Comparison of ENCODE assay signal across 15 mouse cellular contexts in the genomic region with DNA sequence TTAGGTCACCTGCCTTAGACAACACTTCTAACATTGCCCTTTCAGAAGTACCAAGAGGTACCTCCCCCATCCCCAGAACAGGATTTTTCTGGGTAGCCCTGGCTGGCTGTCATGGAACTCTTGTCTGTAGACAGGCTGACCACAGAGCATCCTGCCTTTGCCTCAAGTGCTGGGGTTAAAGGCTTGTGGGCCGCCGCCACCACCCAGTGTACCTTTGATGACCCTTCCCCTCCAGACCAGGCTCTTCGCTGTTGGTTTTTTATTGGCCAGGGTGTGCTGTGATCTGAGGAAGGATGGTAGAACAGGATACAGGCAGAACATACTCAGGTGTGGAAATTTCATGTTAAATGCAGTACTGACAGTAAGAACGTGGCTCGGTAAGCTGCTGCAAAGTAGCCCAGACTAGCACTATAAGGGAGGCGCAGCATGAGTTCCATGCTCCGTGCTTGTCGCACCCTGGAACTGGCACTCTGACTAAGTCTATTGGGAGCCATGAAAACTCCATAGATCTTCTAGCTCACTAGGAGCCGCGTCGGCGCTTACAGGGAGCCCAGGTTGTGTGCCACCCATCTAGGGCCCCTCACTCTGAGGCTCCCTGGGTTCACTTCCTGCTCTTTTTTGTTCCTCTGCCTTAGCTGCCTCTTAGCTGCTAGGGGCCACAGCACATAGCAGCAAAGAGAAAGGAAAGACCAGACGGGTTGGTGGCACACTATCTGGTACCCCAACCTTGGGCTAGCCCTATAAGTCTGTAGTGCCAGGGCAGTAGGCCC.
DNase-seq lines count a peak whose midpoint lies in the region; ATAC-seq and TF ChIP-seq lines count a peak whose summit lies in the region.
"Had no signal": no experiment of that assay in that cellular context is flagged by ENCODE, and none has a peak within 500 bp of the region (broad histone marks: within the 10 kb centered on the region; RNA-seq: fewer than 3 reads in every experiment).

No protein-coding gene starts in this region.

- H3K4me2 ChIP-seq in heart, postnatal 0 days (ENCODE audit: low read depth, low read length): no peak overlapping the region
- no peak overlapping the region for H3K4me2 ChIP-seq in limb, embryonic 13.5 days (replicated peaks)
- H3K4me2 ChIP-seq: neural tube, embryonic 12.5 days had no signal

- TF ChIP-seq POLR2A in MEL (IDR thresholded peaks at IDR 0.05; ENCODE audit: control insufficient read depth in 1 of 2, insufficient read depth in 1 of 2, low read depth in 1 of 2, low read length in 2 of 2, poor library complexity in 1 of 2): no peak

- H3K79me2 ChIP-seq in MEL (ENCODE audit: control insufficient read depth, insufficient read depth, low read length, poor library complexity): peaks cover 30% of the 10 kb centered on the region

- H3K9me3 ChIP-seq in heart, postnatal 0 days (replicated peaks; ENCODE audit: control insufficient read depth, low read length): no peaks in the 10 kb centered on the region
- no peaks in the 10 kb centered on the region for H3K9me3 ChIP-seq in MEL (replicated peaks; ENCODE audit: insufficient read depth, low read length)
- H3K9me3 ChIP-seq in limb, embryonic 13.5 days: no peaks in the 10 kb centered on the region
- H3K9me3 ChIP-seq: neural tube, embryonic 12.5 days had no signal

- H3K4me1 ChIP-seq in heart, postnatal 0 days (ENCODE audit: control insufficient read depth, insufficient read depth): peaks cover 43% of the 10 kb centered on the region
- H3K4me1 ChIP-seq in MEL (ENCODE audit: control insufficient read depth in 1 of 2, insufficient read depth in 2 of 2, low read length in 2 of 2): peaks cover 39 to 57% of the 10 kb centered on the region in 2 experiments
- peaks cover 67% of the 10 kb centered on the region for H3K4me1 ChIP-seq in limb, embryonic 13.5 days

- no peaks in the 10 kb centered on the region for H3K36me3 ChIP-seq in heart, postnatal 0 days (replicated peaks; ENCODE audit: control insufficient read depth, insufficient read depth, low read length)
- H3K36me3 ChIP-seq in MEL (ENCODE audit: control insufficient read depth in 1 of 2, insufficient read depth in 2 of 2, low read length in 2 of 2): peaks cover 0 to 61% of the 10 kb centered on the region in 2 experiments; a peak in 2 of 4 replicates
- no peaks in the 10 kb centered on the region for H3K36me3 ChIP-seq in limb, embryonic 13.5 days
- H3K36me3 ChIP-seq: neural tube, embryonic 12.5 days had no signal

- TF ChIP-seq RAD21 in MEL (IDR thresholded peaks at IDR 0.05; ENCODE audit: low read depth, low read length): no peak

- 91% methylated on average over 13 of the region's 13 CpGs for WGBS in heart, postnatal 0 days
- 74% methylated on average over 13 of the region's 13 CpGs for WGBS in limb, embryonic 13.5 days

- no peak overlapping the region for H3K9ac ChIP-seq in heart, postnatal 0 days (replicated peaks; ENCODE audit: low read depth, low read length)
- no peak overlapping the region for H3K9ac ChIP-seq in MEL (ENCODE audit: control insufficient read depth, low read depth, low read length, poor library complexity, severe bottlenecking)
- peak overlapping the region; percentile 31; the same call in 1 of the 2 replicates for H3K9ac ChIP-seq in limb, embryonic 13.5 days
- H3K9ac ChIP-seq: liver, embryonic 14.5 days; neural tube, embryonic 12.5 days had no signal

- H3K27ac ChIP-seq in heart, postnatal 0 days (ENCODE audit: low read depth): peak overlapping the region; percentile 1; the same call in 1 of the 2 replicates
- H3K27ac ChIP-seq in MEL (ENCODE audit: control insufficient read depth, low read depth, low read length): no peak overlapping the region
- H3K27ac ChIP-seq in limb, embryonic 13.5 days: no peak overlapping the region
- H3K27ac ChIP-seq: liver, embryonic 14.5 days; neural tube, embryonic 12.5 days had no signal

- H3K4me3 ChIP-seq in heart, postnatal 0 days (ENCODE audit: low read depth, low read length): no peak overlapping the region
- H3K4me3 ChIP-seq in MEL (ENCODE audit: control insufficient read depth in 1 of 2, insufficient read depth in 1 of 2, low read depth in 2 of 2, low read length in 2 of 2): no peak overlapping the region
- H3K4me3 ChIP-seq in limb, embryonic 13.5 days: no peak overlapping the region
- H3K4me3 ChIP-seq: erythroblast, embryonic 14.5 days; neural tube, embryonic 12.5 days had no signal

- no peak for DNase-seq in heart, postnatal 0 days (ENCODE audit: low spot score)
- no peak for DNase-seq in heart, adult 18-20 months
- peak; percentile 30 for DNase-seq in MEL (ENCODE audit: low read depth, low spot score)
- DNase-seq in thymus, postnatal 14 days: peak; percentile 60
- DNase-seq in adipocyte (ENCODE audit: low spot score): no peak
- DNase-seq in spleen, postnatal 36 days (ENCODE audit: low spot score in 2 of 2): no peak
- DNase-seq in frontal cortex, postnatal 10 days (ENCODE audit: low spot score in 2 of 2): no peak
- DNase-seq: adrenal gland, adult 2 months; heart, postnatal 14 days; kidney, adult 8-10 months; layer of hippocampus, postnatal 36 days had no signal

- no peak for TF ChIP-seq CTCF in heart, postnatal 0 days (IDR thresholded peaks at IDR 0.05; ENCODE audit: low read depth)
- TF ChIP-seq CTCF in MEL (IDR thresholded peaks at IDR 0.05 in 2 of 3, conservative IDR thresholded peaks at IDR 0.05 in 1 of 3; ENCODE audit: control insufficient read depth in 1 of 3, insufficient read depth in 1 of 3, low read depth in 2 of 3, low read length in 3 of 3, poor library complexity in 1 of 3, severe bottlenecking in 1 of 3): no peak

- TF ChIP-seq EP300 in heart, postnatal 0 days (IDR thresholded peaks at IDR 0.05; ENCODE audit: low read depth): no peak
- TF ChIP-seq EP300 in MEL (IDR thresholded peaks at IDR 0.05; ENCODE audit: low read depth in 1 of 2, low read length in 2 of 2): no peak

- no peak for ATAC-seq in heart, postnatal 0 days (ENCODE audit: insufficient read depth, low read depth)
- ATAC-seq in limb, embryonic 13.5 days (ENCODE audit: low FRiP score, low read depth): no peak

- no peaks in the 10 kb centered on the region for H3K27me3 ChIP-seq in heart, postnatal 0 days (ENCODE audit: control insufficient read depth, insufficient read depth, low read length)
- no peaks in the 10 kb centered on the region for H3K27me3 ChIP-seq in MEL (ENCODE audit: control insufficient read depth in 1 of 2, insufficient read depth in 2 of 2, low read length in 2 of 2)
- H3K27me3 ChIP-seq in limb, embryonic 13.5 days: no peaks in the 10 kb centered on the region
- H3K27me3 ChIP-seq: neural tube, embryonic 12.5 days had no signal

TF ChIP-seq in MEL, 35 proteins besides CTCF, POLR2A, EP300 and RAD21:
- TF ChIP-seq E2F4 (IDR thresholded peaks at IDR 0.05; ENCODE audit: borderline replicate concordance, low read depth, low read length) (no peak), RCOR1 (IDR thresholded peaks at IDR 0.05; ENCODE audit: low read depth, low read length) (no peak), ZKSCAN1 (IDR thresholded peaks at IDR 0.05; ENCODE audit: low read depth, low read length) (no peak), KAT2A (conservative IDR thresholded peaks at IDR 0.05; ENCODE audit: low read depth, low read length) (no peak), MAFK (IDR thresholded peaks at IDR 0.05; ENCODE audit: borderline replicate concordance, low read depth, low read length) (no peak)

Comparison
In these comparisons a context has a peak if more than half of its experiments do, and no peak if none do; other contexts are left out.
1. DNase-seq: peak in MEL (single experiment) and thymus, postnatal 14 days (single experiment); none in heart, postnatal 0 days (single experiment), heart, adult 18-20 months (0 of 2), adipocyte (single experiment), spleen, postnatal 36 days (0 of 2) and frontal cortex, postnatal 10 days (0 of 2).